Mouse (Mus musculus): ENCODE results near the gene Hdac9. TPM values are rescaled to one million over a fixed set of nuclear protein-coding genes. Genes with fewer than 3 reads are reported as not detected.

Hdac9 gene
- polyA plus RNA-seq, 1 experiment from 2014 or later = 13.1 TPM

- WGBS = 96% methylated on average over 1 of the region's 1 CpGs
- no peak for ATAC-seq (replicated peaks)
- no peaks in the 10 kb centered on the region for H3K9me3 ChIP-seq
- H3K27me3 ChIP-seq = no peaks in the 10 kb centered on the region
- no peak overlapping the region for H3K4me3 ChIP-seq
- no peaks in the 10 kb centered on the region for H3K36me3 ChIP-seq
- no peak overlapping the region for H3K4me2 ChIP-seq (replicated peaks)
- H3K9ac ChIP-seq (replicated peaks) = no peak overlapping the region
- H3K4me1 ChIP-seq = no peaks in the 10 kb centered on the region
- H3K27ac ChIP-seq (replicated peaks) = no peak overlapping the region
Measured at GRCm38 (mm10) chr12:34379681-34380080, 537.2 kb downstream of the Hdac9 start.

- no peaks in the 10 kb centered on the region for H3K27me3 ChIP-seq
- H3K9ac ChIP-seq (replicated peaks) = no peak overlapping the region
- no peak overlapping the region for H3K27ac ChIP-seq (replicated peaks)
- H3K9me3 ChIP-seq = no peaks in the 10 kb centered on the region
- 94% methylated on average over 4 of the region's 4 CpGs for WGBS
- ATAC-seq (replicated peaks) = no peak
- no peaks in the 10 kb centered on the region for H3K36me3 ChIP-seq
- no peaks in the 10 kb centered on the region for H3K4me1 ChIP-seq
- H3K4me2 ChIP-seq (replicated peaks) = no peak overlapping the region
- no peak overlapping the region for H3K4me3 ChIP-seq
Measured at GRCm38 (mm10) chr12:34378637-34379036, 538.3 kb downstream of the Hdac9 start.

DNA sequence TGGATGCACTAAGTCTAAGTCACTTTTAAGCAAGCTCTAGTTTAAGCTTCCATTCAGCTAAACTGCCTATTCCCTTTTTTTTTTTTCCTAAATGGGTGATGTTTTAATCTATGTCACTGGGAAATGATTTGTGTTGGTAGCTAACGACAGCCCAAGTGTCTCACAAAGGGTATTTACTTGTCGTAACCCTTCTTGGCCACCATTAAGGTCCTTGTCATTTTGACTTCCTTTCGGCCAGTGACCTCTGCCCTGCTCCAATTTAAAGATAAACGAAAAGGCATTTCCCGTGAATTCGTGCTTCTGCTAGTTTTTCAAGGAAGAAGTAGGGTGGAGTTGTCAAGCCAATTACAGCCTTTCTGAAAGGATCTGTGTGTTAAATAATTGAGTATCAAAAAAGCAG lies 565.0 kb downstream of the Hdac9 start:
- ATAC-seq (replicated peaks) = no peak
- Histone ChIP-seq H3K4me1 (no peaks in the 10 kb centered on the region), H3K9ac (replicated peaks) (no peak overlapping the region), H3K27ac (replicated peaks) (no peak overlapping the region), H3K4me2 (replicated peaks) (no peak overlapping the region), H3K9me3 (no peaks in the 10 kb centered on the region), H3K27me3 (no peaks in the 10 kb centered on the region), H3K4me3 (no peak overlapping the region), H3K36me3 (no peaks in the 10 kb centered on the region)
- 20% methylated on average over 6 of the region's 6 CpGs for WGBS

- WGBS = 85% methylated on average over 2 of the region's 2 CpGs
- no peak for ATAC-seq (replicated peaks)
Measured at GRCm38 (mm10) chr12:34347529-34347928, 569.4 kb downstream of the Hdac9 start.

GRCm38 (mm10) chr12:34342761-34343160 lies 574.1 kb downstream of the Hdac9 start:
- H3K27ac ChIP-seq (replicated peaks) = no peak overlapping the region
- H3K9me3 ChIP-seq = no peaks in the 10 kb centered on the region
- no peak overlapping the region for H3K4me3 ChIP-seq
- H3K4me2 ChIP-seq (replicated peaks) = no peak overlapping the region
- H3K9ac ChIP-seq (replicated peaks) = no peak overlapping the region
- no peaks in the 10 kb centered on the region for H3K27me3 ChIP-seq
- H3K4me1 ChIP-seq = no peaks in the 10 kb centered on the region
- WGBS = 83% methylated on average over 2 of the region's 2 CpGs
- no peak for ATAC-seq (replicated peaks)
- H3K36me3 ChIP-seq = no peaks in the 10 kb centered on the region

More at GRCm38 (mm10) chr12:34347529-34347928, 569.4 kb downstream of the Hdac9 start:
- no peak overlapping the region for H3K4me3 ChIP-seq
- H3K4me2 ChIP-seq (replicated peaks) = no peak overlapping the region
- H3K9ac ChIP-seq (replicated peaks) = no peak overlapping the region
- no peaks in the 10 kb centered on the region for H3K9me3 ChIP-seq
- H3K36me3 ChIP-seq = no peaks in the 10 kb centered on the region
- no peaks in the 10 kb centered on the region for H3K27me3 ChIP-seq
- no peak overlapping the region for H3K27ac ChIP-seq (replicated peaks)
- H3K4me1 ChIP-seq = no peaks in the 10 kb centered on the region

- Histone ChIP-seq H3K9me3 (no peaks in the 10 kb centered on the region), H3K4me2 (replicated peaks) (no peak overlapping the region), H3K27ac (replicated peaks) (no peak overlapping the region), H3K4me3 (no peak overlapping the region), H3K27me3 (no peaks in the 10 kb centered on the region), H3K9ac (replicated peaks) (no peak overlapping the region), H3K4me1 (no peaks in the 10 kb centered on the region), H3K36me3 (no peaks in the 10 kb centered on the region)
- WGBS = 90% methylated on average over 4 of the region's 4 CpGs
- no peak for ATAC-seq (replicated peaks)
Measured at GRCm38 (mm10) chr12:34338886-34339285, 578.0 kb downstream of the Hdac9 start.

GRCm38 (mm10) chr12:34334455-34335084 lies 582.3 kb downstream of the Hdac9 start:
- Histone ChIP-seq H3K27me3 (no peaks in the 10 kb centered on the region), H3K9me3 (no peaks in the 10 kb centered on the region), H3K27ac (replicated peaks) (no peak overlapping the region), H3K4me1 (no peaks in the 10 kb centered on the region), H3K4me3 (no peak overlapping the region), H3K4me2 (replicated peaks) (no peak overlapping the region), H3K36me3 (no peaks in the 10 kb centered on the region), H3K9ac (replicated peaks) (no peak overlapping the region; the same call in 1 of the 2 replicates)
- no peak for ATAC-seq (replicated peaks)
- 80% methylated on average over 4 of the region's 4 CpGs for WGBS

GRCm38 (mm10) chr12:34332884-34333283 lies 584.0 kb downstream of the Hdac9 start:
- Histone ChIP-seq H3K9ac (replicated peaks) (no peak overlapping the region), H3K9me3 (no peaks in the 10 kb centered on the region), H3K36me3 (no peaks in the 10 kb centered on the region), H3K4me3 (no peak overlapping the region), H3K4me2 (replicated peaks) (no peak overlapping the region), H3K4me1 (no peaks in the 10 kb centered on the region), H3K27me3 (no peaks in the 10 kb centered on the region), H3K27ac (replicated peaks) (no peak overlapping the region)
- no peak for ATAC-seq (replicated peaks)
- whole genome bisulfite sequencing = 77% methylated on average over 4 of the region's 4 CpGs

GRCm38 (mm10) chr12:34327111-34327510 lies 589.8 kb downstream of the Hdac9 start:
- 96% methylated on average over 1 of the region's 1 CpGs for WGBS
- H3K4me1 ChIP-seq = no peaks in the 10 kb centered on the region
- no peak overlapping the region for H3K4me3 ChIP-seq
- H3K4me2 ChIP-seq (replicated peaks) = no peak overlapping the region
- no peak overlapping the region for H3K27ac ChIP-seq (replicated peaks)
- H3K9ac ChIP-seq (replicated peaks) = no peak overlapping the region
- H3K27me3 ChIP-seq = no peaks in the 10 kb centered on the region
- no peak for ATAC-seq (replicated peaks)
- H3K36me3 ChIP-seq = no peaks in the 10 kb centered on the region
- H3K9me3 ChIP-seq = no peaks in the 10 kb centered on the region

DNA sequence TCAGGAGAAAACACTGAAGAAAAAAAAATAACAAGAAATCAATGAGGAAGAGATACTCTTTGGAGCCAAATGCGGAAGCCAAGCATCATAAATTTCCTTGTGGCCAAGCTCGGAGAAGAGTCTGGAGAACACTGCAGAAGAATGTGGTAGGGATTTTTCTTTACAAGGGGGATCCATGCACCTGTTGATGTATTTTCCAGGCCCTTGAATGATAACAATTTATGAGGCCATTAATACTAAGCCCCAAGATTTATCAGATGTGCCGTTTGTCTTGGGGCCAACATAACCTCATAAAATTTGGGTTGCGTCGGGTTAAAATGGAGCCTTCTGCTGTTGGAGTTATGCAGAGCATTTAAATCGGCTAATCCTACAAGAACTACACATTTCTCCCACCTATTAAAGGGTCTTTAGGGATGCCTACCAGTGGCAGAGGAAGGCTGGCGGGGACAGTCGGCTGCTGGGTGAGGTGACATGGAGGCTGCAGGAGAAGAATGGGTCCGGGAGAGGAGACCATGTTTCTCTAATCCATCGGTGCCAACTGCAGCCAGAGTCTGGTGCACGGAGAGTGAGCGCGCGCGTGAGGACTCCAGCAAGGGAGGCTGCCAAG lies 604.7 kb downstream of the Hdac9 start:
- WGBS = 87% methylated on average over 15 of the region's 15 CpGs
- Histone ChIP-seq H3K27me3 (no peaks in the 10 kb centered on the region), H3K36me3 (no peaks in the 10 kb centered on the region), H3K9me3 (no peaks in the 10 kb centered on the region), H3K4me1 (no peaks in the 10 kb centered on the region), H3K4me3 (no peak overlapping the region), H3K4me2 (replicated peaks) (no peak overlapping the region), H3K27ac (replicated peaks) (no peak overlapping the region), H3K9ac (replicated peaks) (no peak overlapping the region)
- no peak for ATAC-seq (replicated peaks)

DNA sequence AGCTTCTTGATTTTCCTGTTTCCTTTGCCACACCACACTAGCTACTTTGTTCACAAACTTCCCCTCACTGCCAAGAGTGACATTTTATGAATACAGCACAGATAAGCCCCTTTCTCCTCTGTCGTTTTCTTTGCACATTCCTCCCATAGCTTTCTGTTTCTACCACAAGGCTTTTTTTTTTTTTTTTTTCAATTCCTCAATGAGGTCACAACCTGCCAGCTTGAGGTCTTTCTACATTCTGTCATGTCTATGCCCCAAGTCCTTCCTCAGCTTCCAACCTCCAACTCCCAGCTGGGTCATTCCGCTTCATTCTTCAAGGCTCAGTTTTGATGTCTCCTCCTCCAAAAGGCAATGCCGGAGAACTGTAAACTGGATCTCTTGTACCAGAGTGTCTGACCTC lies 611.4 kb downstream of the Hdac9 start:
- no peak for ATAC-seq (replicated peaks)
- H3K4me2 ChIP-seq (replicated peaks) = no peak overlapping the region
- 46% methylated on average over 3 of the region's 3 CpGs for WGBS

GRCm38 (mm10) chr12:34292346-34292745 lies 624.5 kb downstream of the Hdac9 start:
- Histone ChIP-seq H3K36me3 (no peaks in the 10 kb centered on the region), H3K4me3 (no peak overlapping the region), H3K27ac (replicated peaks) (no peak overlapping the region), H3K9me3 (no peaks in the 10 kb centered on the region), H3K9ac (replicated peaks) (no peak overlapping the region), H3K4me2 (replicated peaks) (no peak overlapping the region), H3K27me3 (no peaks in the 10 kb centered on the region), H3K4me1 (no peaks in the 10 kb centered on the region)
- ATAC-seq (replicated peaks) = no peak
- 71% methylated on average over 7 of the region's 7 CpGs for WGBS

More for the DNA sequence above, 611.4 kb downstream of the Hdac9 start:
- H3K27ac ChIP-seq (replicated peaks) = no peak overlapping the region
- H3K9ac ChIP-seq (replicated peaks) = no peak overlapping the region
- H3K9me3 ChIP-seq = no peaks in the 10 kb centered on the region
- no peaks in the 10 kb centered on the region for H3K36me3 ChIP-seq
- no peak overlapping the region for H3K4me3 ChIP-seq
- H3K4me1 ChIP-seq = no peaks in the 10 kb centered on the region
- no peaks in the 10 kb centered on the region for H3K27me3 ChIP-seq

GRCm38 (mm10) chr12:34287218-34287617 lies 629.7 kb downstream of the Hdac9 start:
- Histone ChIP-seq H3K36me3 (no peaks in the 10 kb centered on the region), H3K4me3 (no peak overlapping the region), H3K4me2 (replicated peaks) (no peak overlapping the region), H3K27ac (replicated peaks) (no peak overlapping the region), H3K4me1 (no peaks in the 10 kb centered on the region), H3K9ac (replicated peaks) (no peak overlapping the region), H3K9me3 (no peaks in the 10 kb centered on the region), H3K27me3 (no peaks in the 10 kb centered on the region)
- no peak for ATAC-seq (replicated peaks)
- 94% methylated on average over 2 of the region's 2 CpGs for WGBS

All from forebrain, embryonic 15.5 days (tissue).